Mouse (Mus musculus) monocyte, adult 2 months (primary cell): ENCODE results near the gene Shisal1.
A peak's percentile ranks its signal among the peaks of the same experiment; 100 is the strongest.

ENCODE experiments used
- DNase-seq, 2 experiments: peaks; one replicate each; pipeline ENCODE4 v3.0.0; 2022; ENCODE audit warnings: low spot score in 2 of 2, low read depth in 1 of 2

Gene Shisal1

GRCm38 (mm10) chr15:84380181-84380580 is 66.7 kb downstream of the Shisal1 start:
- no peak for DNase-seq

GRCm38 (mm10) chr15:84378734-84379133 is 68.2 kb downstream of the Shisal1 start:
- DNase-seq, result no peak

- no peak for DNase-seq
Observed at GRCm38 (mm10) chr15:84372801-84373200, 74.1 kb downstream of the Shisal1 start.

GRCm38 (mm10) chr15:84367402-84367801 is 79.5 kb downstream of the Shisal1 start:
- no peak for DNase-seq

- DNase-seq, result no peak
Observed at GRCm38 (mm10) chr15:84366574-84366989, 80.3 kb downstream of the Shisal1 start.

- DNase-seq, result no peak
Observed at GRCm38 (mm10) chr15:84365675-84366381, 81.1 kb downstream of the Shisal1 start.

GRCm38 (mm10) chr15:84364746-84365145 is 82.2 kb downstream of the Shisal1 start:
- DNase-seq, result no peak

GRCm38 (mm10) chr15:84355081-84355480 is 91.8 kb downstream of the Shisal1 start:
- no peak for DNase-seq

- no peak for DNase-seq
Observed at GRCm38 (mm10) chr15:84351915-84352844, 94.7 kb downstream of the Shisal1 start.

GRCm38 (mm10) chr15:84351342-84351741 is 95.6 kb downstream of the Shisal1 start:
- DNase-seq, result peak; percentile 12 to 23

GRCm38 (mm10) chr15:84349915-84350738 is 96.8 kb downstream of the Shisal1 start:
- peak in 1 of 2 experiments; percentile 18 for DNase-seq

GRCm38 (mm10) chr15:84348769-84349168 is 98.1 kb downstream of the Shisal1 start:
- no peak for DNase-seq

- DNase-seq, result no peak
Observed at GRCm38 (mm10) chr15:84340926-84341325, 106.0 kb downstream of the Shisal1 start.

- DNase-seq, result no peak
Observed at GRCm38 (mm10) chr15:84337599-84337998, 109.3 kb downstream of the Shisal1 start.

GRCm38 (mm10) chr15:84336281-84336817 is 110.5 kb downstream of the Shisal1 start:
- DNase-seq, result no peak

- DNase-seq, result no peak
Observed at GRCm38 (mm10) chr15:84331066-84331612, 115.8 kb downstream of the Shisal1 start.

- DNase-seq, result no peak
Observed at GRCm38 (mm10) chr15:84329940-84330339, 117.0 kb downstream of the Shisal1 start.
